Mouse (Mus musculus) heart, adult 2 months (tissue): ENCODE results near the gene Ttll11. TPM values are rescaled to one million over a fixed set of nuclear protein-coding genes. Genes with fewer than 3 reads are reported as not detected.

Experiments used
- DNase-seq, 2 experiments: peaks; one replicate each; pipeline ENCODE4 v3.0.0; 2021
- H3K27ac ChIP-seq: fragments of 200-600 bp; 2 replicates; pipeline ENCODE4 v1.8.1; 2022
- H3K27me3 ChIP-seq: fragments of 200-500 bp; 2 replicates; pipeline ENCODE4 v1.6.1; 2012; ENCODE audit warnings: mild to moderate bottlenecking, low read length, inconsistent platforms, mixed read lengths; ENCODE audit not compliant: control insufficient read depth, insufficient read depth
- H3K36me3 ChIP-seq: fragments of 200-500 bp; 2 replicates; pipeline ENCODE4 v1.6.1; 2012; ENCODE audit warnings: low read length, inconsistent platforms; ENCODE audit not compliant: control insufficient read depth, insufficient read depth
- H3K4me1 ChIP-seq: fragments of 200-500 bp; 2 replicates; pipeline ENCODE4 v1.6.1; 2011; ENCODE audit warnings: low read length; ENCODE audit not compliant: control insufficient read depth, insufficient read depth
- H3K4me3 ChIP-seq: fragments of 200-600 bp; 2 replicates; pipeline ENCODE4 v1.8.1; 2022
- H3K79me2 ChIP-seq: fragments of 200-500 bp; replicated peaks from 2 replicates; pipeline ENCODE4 v1.6.1; 2012; ENCODE audit warnings: mild to moderate bottlenecking, inconsistent platforms, low read length, moderate library complexity, mixed read lengths; ENCODE audit not compliant: control insufficient read depth, insufficient read depth
- H3K9ac ChIP-seq: fragments of 200-500 bp; 2 replicates; pipeline ENCODE4 v1.6.1; 2012; ENCODE audit warnings: low read depth, mild to moderate bottlenecking, control low read depth, inconsistent platforms, low read length, mixed read lengths
- CTCF ChIP-seq: fragments of 200-600 bp; IDR thresholded peaks from 2 replicates; pipeline ENCODE4 v1.8.1; 2022; ENCODE audit warnings: antibody characterized with exemption, mild to moderate bottlenecking, moderate library complexity
- EP300 ChIP-seq: fragments of 200-500 bp; IDR thresholded peaks from 2 replicates; pipeline ENCODE4 v1.6.1; 2011; ENCODE audit warnings: low read depth, low read length, control low read depth; ENCODE audit not compliant: insufficient read depth
- POLR2A ChIP-seq: fragments of 200-500 bp; IDR thresholded peaks from 2 replicates; pipeline ENCODE4 v1.6.1; 2011; ENCODE audit warnings: mild to moderate bottlenecking, low read depth, low read length, control low read depth; ENCODE audit not compliant: insufficient read depth
- WGBS: fragments of 180-500 bp; shearing (Covaris S2); methylation state at CpG from one replicate; pipeline ENCODE4 v1.1.7; 2018; 5-methylcytosine and 5-hydroxymethylcytosine counted together
- intact Hi-C: fragments of 180-260 bp; cut with DNase I; formaldehyde crosslinking; loops from one replicate; pipeline ENCODE4 v1.15.1; 2025
- polyA plus RNA-seq: library from polyadenylated mRNA; depleted of rRNA; stranded (reverse); fragments of >200 nt; gene quantifications from 2 replicates; pipeline ENCODE4 v1.2.3, GENCODE M21; 2012
- total RNA-seq, 2 experiments: library from RNA; stranded (reverse); gene quantifications; 2 replicates each; pipeline ENCODE4 v1.2.3; 2021

The Ttll11 gene
- total and polyA plus RNA-seq, 3 experiments = 1.2 to 2.2 (median 1.5) TPM

DNA sequence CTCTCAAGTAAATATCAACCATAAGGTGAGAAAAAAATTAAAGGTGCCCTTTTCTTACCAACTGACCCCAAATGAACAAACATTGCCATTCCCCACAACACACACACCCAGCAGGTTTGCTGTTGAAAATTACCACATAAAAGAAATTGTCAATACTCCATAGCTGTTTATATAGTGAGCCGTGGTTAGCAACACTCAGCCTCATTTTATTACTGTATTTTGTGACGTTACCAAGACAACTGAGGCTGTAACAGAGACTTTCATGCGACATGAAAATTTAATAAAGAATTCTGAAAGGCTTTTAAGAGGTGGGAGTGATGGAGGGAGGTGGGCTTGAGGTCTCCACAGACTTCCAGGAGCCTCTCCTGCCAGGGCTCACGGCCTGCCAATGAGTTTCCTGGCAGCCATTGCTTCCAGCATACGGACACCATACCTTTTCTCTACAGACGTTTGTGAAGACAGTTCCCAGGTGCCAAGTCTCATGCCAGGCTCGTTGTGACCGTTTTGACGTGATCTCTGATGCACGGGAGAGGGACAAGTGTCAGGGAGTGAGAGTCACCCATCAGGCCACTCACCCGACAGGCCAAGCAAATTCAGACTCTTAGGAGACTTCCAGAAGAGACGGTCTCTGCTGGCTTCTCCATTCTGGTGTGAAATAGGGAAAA, 232.2 kb downstream of the Ttll11 start:
- Histone ChIP-seq H3K27ac (no peak overlapping the region), H3K27me3 (no peaks in the 10 kb centered on the region), H3K9ac (no peak overlapping the region), H3K4me3 (no peak overlapping the region), H3K36me3 (no peaks in the 10 kb centered on the region), H3K79me2 (no peaks in the 10 kb centered on the region), H3K4me1 (no peaks in the 10 kb centered on the region)
- TF ChIP-seq EP300 = no peak
- TF ChIP-seq POLR2A = no peak
- TF ChIP-seq CTCF = no peak
- intact Hi-C loops = no loop called here
- DNase-seq = no peak
- WGBS = 85% methylated on average over 12 of the region's 12 CpGs

- intact Hi-C loops = no loop called here
- no peak for DNase-seq
- Histone ChIP-seq H3K4me3 (no peak overlapping the region), H3K27me3 (no peaks in the 10 kb centered on the region), H3K36me3 (no peaks in the 10 kb centered on the region), H3K79me2 (no peaks in the 10 kb centered on the region), H3K9ac (no peak overlapping the region), H3K4me1 (no peaks in the 10 kb centered on the region), H3K27ac (no peak overlapping the region)
- no peak for TF ChIP-seq POLR2A
- WGBS = 53% methylated on average over 3 of the region's 7 CpGs
Observed at GRCm38 (mm10) chr2:35746638-35747037, 233.1 kb downstream of the Ttll11 start.

- Histone ChIP-seq H3K36me3 (no peaks in the 10 kb centered on the region), H3K4me1 (no peaks in the 10 kb centered on the region), H3K4me3 (no peak overlapping the region), H3K27ac (no peak overlapping the region), H3K79me2 (no peaks in the 10 kb centered on the region), H3K9ac (no peak overlapping the region), H3K27me3 (no peaks in the 10 kb centered on the region)
- intact Hi-C loops = no loop called here
- no peak for TF ChIP-seq EP300
- TF ChIP-seq CTCF = no peak
- no peak for TF ChIP-seq POLR2A
- WGBS = 89% methylated on average over 10 of the region's 10 CpGs
- DNase-seq = no peak
Observed at GRCm38 (mm10) chr2:35745876-35746275, 233.8 kb downstream of the Ttll11 start.

GRCm38 (mm10) chr2:35739669-35740254, 240.0 kb downstream of the Ttll11 start:
- no peaks in the 10 kb centered on the region for H3K27me3 ChIP-seq
- TF ChIP-seq EP300 = no peak
- TF ChIP-seq POLR2A = no peak
- TF ChIP-seq CTCF = no peak
- WGBS = 60% methylated on average over 13 of the region's 13 CpGs
- no peaks in the 10 kb centered on the region for H3K79me2 ChIP-seq
- H3K36me3 ChIP-seq = no peaks in the 10 kb centered on the region
- no peak overlapping the region for H3K9ac ChIP-seq
- no peak for DNase-seq
- intact Hi-C loops = no loop called here
- H3K4me3 ChIP-seq = no peak overlapping the region
- no peak overlapping the region for H3K27ac ChIP-seq
- no peaks in the 10 kb centered on the region; the same call in 1 of the 2 replicates for H3K4me1 ChIP-seq

- Histone ChIP-seq H3K4me3 (no peak overlapping the region), H3K27ac (no peak overlapping the region), H3K79me2 (no peaks in the 10 kb centered on the region), H3K27me3 (no peaks in the 10 kb centered on the region), H3K9ac (no peak overlapping the region), H3K36me3 (no peaks in the 10 kb centered on the region), H3K4me1 (no peaks in the 10 kb centered on the region; the same call in 1 of the 2 replicates)
- WGBS = 65% methylated on average over 7 of the region's 7 CpGs
- intact Hi-C loops = no loop called here
- TF ChIP-seq POLR2A = no peak
- TF ChIP-seq EP300 = no peak
- TF ChIP-seq CTCF = no peak
- DNase-seq = no peak
Observed at GRCm38 (mm10) chr2:35737467-35738027, 242.2 kb downstream of the Ttll11 start.

DNA sequence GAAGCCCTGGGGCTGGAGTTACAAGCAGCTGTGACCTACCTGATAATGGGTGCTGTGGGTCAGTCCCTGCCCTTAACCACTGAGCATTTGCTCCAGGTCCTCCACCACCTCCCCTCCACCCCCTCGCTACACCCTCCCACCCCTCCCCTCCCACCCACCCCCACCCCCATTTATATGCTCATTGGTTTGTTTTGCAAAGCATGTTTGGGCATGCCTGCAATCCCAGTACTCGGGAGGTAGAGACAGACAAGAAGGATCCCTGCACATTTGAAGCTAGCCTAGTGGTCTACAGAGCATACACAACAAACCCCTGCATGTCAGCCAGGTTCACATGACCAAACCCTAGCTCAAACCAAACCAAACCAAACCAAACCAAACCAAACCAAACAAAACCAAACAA, 243.7 kb downstream of the Ttll11 start:
- WGBS = 83% methylated on average over 2 of the region's 2 CpGs
- TF ChIP-seq POLR2A = no peak
- TF ChIP-seq CTCF = no peak
- TF ChIP-seq EP300 = no peak
- intact Hi-C loops = no loop called here

More for the DNA sequence above, 243.7 kb downstream of the Ttll11 start:
- no peak for DNase-seq
- H3K27ac ChIP-seq = no peak overlapping the region
- no peaks in the 10 kb centered on the region for H3K27me3 ChIP-seq
- no peak overlapping the region for H3K4me3 ChIP-seq
- no peak overlapping the region for H3K9ac ChIP-seq
- H3K79me2 ChIP-seq = no peaks in the 10 kb centered on the region
- no peaks in the 10 kb centered on the region for H3K36me3 ChIP-seq
- no peaks in the 10 kb centered on the region; the same call in 1 of the 2 replicates for H3K4me1 ChIP-seq
